8 mouse cellular contexts compared by ENCODE assay signal in the genomic region with DNA sequence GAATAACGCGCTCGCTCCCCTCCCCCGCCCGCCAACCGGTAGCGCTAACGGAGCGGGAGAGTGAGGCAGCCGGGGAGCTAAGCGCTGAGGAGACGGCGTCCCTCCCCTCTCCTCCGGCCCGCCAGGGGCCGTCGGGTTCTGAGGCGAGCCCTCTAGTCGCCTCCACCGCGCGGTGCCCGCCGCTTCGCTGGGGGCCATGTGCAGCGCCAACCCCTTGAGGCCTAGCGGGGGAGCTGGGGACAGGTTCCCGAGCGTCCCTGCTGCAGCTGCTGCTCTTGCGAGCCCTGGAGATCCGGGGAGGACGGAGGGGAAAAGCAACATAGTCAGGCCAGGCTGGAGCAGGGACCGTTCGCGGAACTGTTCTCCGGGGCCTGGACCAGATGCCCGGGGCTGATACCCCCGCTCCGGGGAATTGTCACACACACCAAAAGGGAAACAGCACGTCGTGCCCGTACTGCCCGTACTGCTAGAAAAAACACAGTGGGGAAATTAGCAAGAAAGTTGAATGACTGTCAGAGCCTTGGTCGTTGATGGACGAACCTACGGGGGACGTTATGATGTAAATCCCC. TPM values are rescaled to one million over a fixed set of nuclear protein-coding genes. Genes with fewer than 3 reads are reported as not detected.
A peak's percentile ranks its signal among the peaks of the same experiment; 100 is the strongest.
DNase-seq lines count a peak whose midpoint lies in the region; ATAC-seq and TF ChIP-seq lines count a peak whose summit lies in the region.

No protein-coding gene starts in this region.

- TF ChIP-seq CTCF in E14TG2a.4 (conservative IDR thresholded peaks at IDR 0.05; ENCODE audit: low read length), result no peak

- H3K9me3 ChIP-seq in heart, embryonic 11.5 days (replicated peaks; ENCODE audit: control insufficient read depth, low read length), result no peaks in the 10 kb centered on the region
- H3K9me3 ChIP-seq in E14TG2a.4 (ENCODE audit: low read length), result no peaks in the 10 kb centered on the region
- no peaks in the 10 kb centered on the region for H3K9me3 ChIP-seq in embryonic facial prominence, embryonic 15.5 days (replicated peaks)
- no peaks in the 10 kb centered on the region for H3K9me3 ChIP-seq in limb, embryonic 10.5 days (replicated peaks)
- no peaks in the 10 kb centered on the region for H3K9me3 ChIP-seq in neural tube, embryonic 15.5 days (replicated peaks)

- peak overlapping the region; percentile 90 for H3K4me3 ChIP-seq in heart, embryonic 11.5 days (ENCODE audit: low read depth, low read length)
- peak overlapping the region; percentile 99 for H3K4me3 ChIP-seq in E14TG2a.4 (replicated peaks; ENCODE audit: low read length)
- peak overlapping the region; percentile 96 for H3K4me3 ChIP-seq in embryonic facial prominence, embryonic 15.5 days (replicated peaks)
- H3K4me3 ChIP-seq in limb, embryonic 10.5 days, result peak overlapping the region; percentile 94
- peak overlapping the region; percentile 97 for H3K4me3 ChIP-seq in neural tube, embryonic 15.5 days (replicated peaks)

- H3K4me2 ChIP-seq in heart, embryonic 11.5 days, result peak overlapping the region; percentile 79
- H3K4me2 ChIP-seq in embryonic facial prominence, embryonic 15.5 days (replicated peaks), result peak overlapping the region; percentile 72
- peak overlapping the region; percentile 72 for H3K4me2 ChIP-seq in neural tube, embryonic 15.5 days

- H3K9ac ChIP-seq in heart, embryonic 11.5 days (ENCODE audit: low read depth, low read length), result peak overlapping the region; percentile 86
- peak overlapping the region; percentile 86 for H3K9ac ChIP-seq in embryonic facial prominence, embryonic 15.5 days
- H3K9ac ChIP-seq in neural tube, embryonic 15.5 days (replicated peaks), result peak overlapping the region; percentile 91

- peak overlapping the region; percentile 93 for H3K27ac ChIP-seq in heart, embryonic 11.5 days (ENCODE audit: low read depth, low read length)
- peak overlapping the region; percentile 91 for H3K27ac ChIP-seq in embryonic facial prominence, embryonic 15.5 days (replicated peaks)
- peak overlapping the region; percentile 93 for H3K27ac ChIP-seq in limb, embryonic 10.5 days
- peak overlapping the region; percentile 93 for H3K27ac ChIP-seq in neural tube, embryonic 15.5 days (replicated peaks)

- DNase-seq in heart, adult 9 months (ENCODE audit: low spot score in 2 of 2), result no peak
- peak; percentile 72 for DNase-seq in limb, embryonic 10.5 days (ENCODE audit: low spot score)
- DNase-seq in cerebellum, adult 11 months, result no peak
- no peak for DNase-seq in adrenal gland, postnatal 36 days

- WGBS in heart, embryonic 11.5 days (ENCODE audit: insufficient replicate concordance), result under 1% methylated on average over 39 of the region's 47 CpGs
- WGBS in embryonic facial prominence, embryonic 15.5 days, result under 1% methylated on average over 47 of the region's 47 CpGs
- under 1% methylated on average over 45 of the region's 47 CpGs for WGBS in limb, embryonic 10.5 days
- WGBS in neural tube, embryonic 15.5 days, result 1% methylated on average over 36 of the region's 47 CpGs

- no peaks in the 10 kb centered on the region for H3K36me3 ChIP-seq in heart, embryonic 11.5 days (ENCODE audit: control insufficient read depth, insufficient read depth, low read length)
- no peaks in the 10 kb centered on the region for H3K36me3 ChIP-seq in E14TG2a.4 (ENCODE audit: insufficient read depth, low read length)
- no peaks in the 10 kb centered on the region for H3K36me3 ChIP-seq in embryonic facial prominence, embryonic 15.5 days
- no peaks in the 10 kb centered on the region for H3K36me3 ChIP-seq in limb, embryonic 10.5 days
- H3K36me3 ChIP-seq in neural tube, embryonic 15.5 days, result no peaks in the 10 kb centered on the region

- peaks cover 8% of the 10 kb centered on the region for H3K4me1 ChIP-seq in heart, embryonic 11.5 days (ENCODE audit: control insufficient read depth, insufficient read depth, low read length)
- H3K4me1 ChIP-seq in E14TG2a.4 (replicated peaks; ENCODE audit: low read depth, low read length), result peaks cover 74% of the 10 kb centered on the region
- peaks cover 5% of the 10 kb centered on the region for H3K4me1 ChIP-seq in embryonic facial prominence, embryonic 15.5 days
- peaks cover 10% of the 10 kb centered on the region for H3K4me1 ChIP-seq in limb, embryonic 10.5 days
- peaks cover 21% of the 10 kb centered on the region for H3K4me1 ChIP-seq in neural tube, embryonic 15.5 days

- H3K27me3 ChIP-seq in heart, embryonic 11.5 days (ENCODE audit: control insufficient read depth, insufficient read depth, low read length), result no peaks in the 10 kb centered on the region
- no peaks in the 10 kb centered on the region for H3K27me3 ChIP-seq in E14TG2a.4 (ENCODE audit: insufficient read depth, low read length)
- H3K27me3 ChIP-seq in embryonic facial prominence, embryonic 15.5 days, result no peaks in the 10 kb centered on the region
- no peaks in the 10 kb centered on the region for H3K27me3 ChIP-seq in limb, embryonic 10.5 days (ENCODE audit: low read depth, poor library complexity, severe bottlenecking)
- H3K27me3 ChIP-seq in neural tube, embryonic 15.5 days (replicated peaks), result no peaks in the 10 kb centered on the region

- ATAC-seq in heart, embryonic 11.5 days (replicated peaks; ENCODE audit: insufficient number of reproducible peaks, low FRiP score, low TSS enrichment), result peak; percentile 64
- ATAC-seq in embryonic facial prominence, embryonic 15.5 days (ENCODE audit: insufficient number of reproducible peaks, low FRiP score, low TSS enrichment, low read depth), result peak; percentile 59
- ATAC-seq in neural tube, embryonic 15.5 days (ENCODE audit: low FRiP score), result peak; percentile 62

RNA-seq across cellular contexts. Expression of a gene that starts 0.5 kb away (rescaled TPM):
- 62.2 and 73.1 TPM in 2 replicates for polyA plus RNA-seq in heart, embryonic 11.5 days (2014; fragmentation: Nextera tagmentation; extraction: Ambion mirVana)
- polyA plus RNA-seq in embryonic facial prominence, embryonic 15.5 days (2015; fragmentation: Nextera tagmentation; extraction: Ambion mirVana), result 60.4 and 63.7 TPM in 2 replicates
- 77.1 and 86.2 TPM in 2 replicates for polyA plus RNA-seq in limb, embryonic 10.5 days (2016; fragmentation: Nextera tagmentation; extraction: Ambion mirVana)
- 78.7 and 83.3 TPM in 2 replicates for polyA plus RNA-seq in neural tube, embryonic 15.5 days (2015; fragmentation: Nextera tagmentation; extraction: Ambion mirVana)
- total RNA-seq in adrenal gland, postnatal 36 days (2021), result 10 to 100 TPM; 72.0 to 75.2 TPM

RNA-seq across cellular contexts. Expression of a gene that starts 0.8 kb away (rescaled TPM):
- polyA plus RNA-seq in heart, embryonic 11.5 days (2014; fragmentation: Nextera tagmentation; extraction: Ambion mirVana), result 8.0 and 8.2 TPM in 2 replicates
- polyA plus RNA-seq in embryonic facial prominence, embryonic 15.5 days (2015; fragmentation: Nextera tagmentation; extraction: Ambion mirVana), result 6.4 and 6.9 TPM in 2 replicates
- 12.5 and 16.6 TPM in 2 replicates for polyA plus RNA-seq in limb, embryonic 10.5 days (2016; fragmentation: Nextera tagmentation; extraction: Ambion mirVana)
- 4.1 and 4.8 TPM in 2 replicates for polyA plus RNA-seq in neural tube, embryonic 15.5 days (2015; fragmentation: Nextera tagmentation; extraction: Ambion mirVana)
- 1 to 10 TPM; 4.3 to 4.6 TPM for total RNA-seq in adrenal gland, postnatal 36 days (2021)
